Mouse (Mus musculus) thymus, adult 2 months (tissue): ENCODE measurements around the gene Hpd. TPM values are rescaled to one million over a fixed set of nuclear protein-coding genes. Genes with fewer than 3 reads are reported as not detected.

Experiments
- DNase-seq: peaks from one replicate; pipeline ENCODE4 v3.0.0; 2021
- H3K27ac ChIP-seq: fragments of 200-500 bp; 2 replicates; pipeline ENCODE4 v1.5.1; 2012; ENCODE audit warnings: low read length, control low read depth; ENCODE audit not compliant: control insufficient read depth, insufficient read depth
- H3K27me3 ChIP-seq: fragments of 200-500 bp; 2 replicates; pipeline ENCODE4 v1.6.1; 2012; ENCODE audit warnings: mild to moderate bottlenecking, low read length, moderate library complexity, mixed read lengths; ENCODE audit not compliant: control insufficient read depth, insufficient read depth
- H3K36me3 ChIP-seq: fragments of 200-500 bp; 2 replicates; pipeline ENCODE4 v1.6.1; 2012; ENCODE audit warnings: mild to moderate bottlenecking, low read length, moderate library complexity; ENCODE audit not compliant: control insufficient read depth, insufficient read depth
- H3K4me1 ChIP-seq: fragments of 200-500 bp; replicated peaks from 2 replicates; pipeline ENCODE4 v1.6.1; 2012; ENCODE audit warnings: low read length; ENCODE audit not compliant: control insufficient read depth, insufficient read depth
- H3K4me3 ChIP-seq: fragments of 200-500 bp; 2 replicates; pipeline ENCODE4 v1.5.1; 2012; ENCODE audit warnings: mild to moderate bottlenecking, low read length, control low read depth, moderate library complexity; ENCODE audit not compliant: control insufficient read depth, insufficient read depth
- CTCF ChIP-seq: fragments of 200-500 bp; IDR thresholded peaks from 2 replicates; pipeline ENCODE4 v1.5.1; 2012; ENCODE audit warnings: mild to moderate bottlenecking, control low read depth, low read length, moderate library complexity, borderline replicate concordance; ENCODE audit not compliant: control insufficient read depth, poor library complexity, insufficient read depth; ENCODE audit errors: extremely low read depth
- POLR2A ChIP-seq: fragments of 200-500 bp; IDR thresholded peaks from 2 replicates; pipeline ENCODE4 v1.6.1; 2012; ENCODE audit warnings: mild to moderate bottlenecking, low read length, control low read depth, moderate library complexity; ENCODE audit not compliant: control insufficient read depth, poor library complexity, insufficient read depth; ENCODE audit errors: extremely low read depth
- WGBS: fragments of 180-500 bp; shearing (Covaris S2); methylation state at CpG from one replicate; pipeline ENCODE4 v1.1.7; 2018; 5-methylcytosine and 5-hydroxymethylcytosine counted together
- polyA plus RNA-seq: library from polyadenylated mRNA; depleted of rRNA; stranded (reverse); fragments of >200 nt; gene quantifications from 2 replicates; pipeline ENCODE4 v1.2.3, GENCODE M21; 2012

Hpd gene
- polyA plus RNA-seq, 1 experiment = 1.5 TPM

DNA sequence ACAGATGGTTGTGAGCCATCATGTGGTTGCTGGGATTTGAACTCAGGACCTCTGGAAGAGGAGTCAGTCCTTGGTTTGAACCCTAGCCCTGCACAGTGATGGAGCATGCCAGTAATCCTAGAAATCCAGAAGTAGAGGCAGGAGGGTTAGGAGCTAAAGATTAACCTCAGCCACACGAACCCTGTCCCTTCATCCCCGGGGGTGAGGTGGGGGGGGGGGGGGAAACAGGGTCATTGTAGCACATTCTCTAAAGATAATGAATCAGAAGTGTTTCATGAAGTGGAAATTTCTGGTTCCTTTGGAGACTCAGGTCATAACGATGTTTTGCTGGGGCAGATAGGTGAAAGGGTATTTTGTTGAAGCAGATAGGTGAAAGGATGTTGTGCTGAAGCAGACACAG, 8.4 kb upstream of the Hpd start:
- H3K4me1 ChIP-seq = no peaks in the 10 kb centered on the region
- DNase-seq = no peak
- no peaks in the 10 kb centered on the region for H3K27me3 ChIP-seq
- H3K36me3 ChIP-seq = no peaks in the 10 kb centered on the region
- TF ChIP-seq POLR2A (no peak), CTCF (no peak)
- no peak overlapping the region for H3K27ac ChIP-seq
- no peak overlapping the region for H3K4me3 ChIP-seq
- 90% methylated on average over 3 of the region's 3 CpGs for WGBS

- WGBS = 96% methylated on average over 3 of the region's 3 CpGs
- Histone ChIP-seq H3K27ac (no peak overlapping the region), H3K4me1 (no peaks in the 10 kb centered on the region), H3K36me3 (no peaks in the 10 kb centered on the region), H3K27me3 (no peaks in the 10 kb centered on the region), H3K4me3 (no peak overlapping the region)
- no peak for DNase-seq
- TF ChIP-seq CTCF (no peak), POLR2A (no peak)
Measured at GRCm38 (mm10) chr5:123187306-123187705, 4.8 kb upstream of the Hpd start.

GRCm38 (mm10) chr5:123185966-123186365, 3.4 kb upstream of the Hpd start:
- Histone ChIP-seq H3K27me3 (no peaks in the 10 kb centered on the region), H3K4me3 (no peak overlapping the region), H3K27ac (no peak overlapping the region), H3K36me3 (no peaks in the 10 kb centered on the region), H3K4me1 (no peaks in the 10 kb centered on the region)
- WGBS = 93% methylated on average over 6 of the region's 6 CpGs
- DNase-seq = no peak
- no peak for TF ChIP-seq POLR2A
- TF ChIP-seq CTCF = no peak

- Histone ChIP-seq H3K27ac (no peak overlapping the region), H3K36me3 (no peaks in the 10 kb centered on the region), H3K4me1 (no peaks in the 10 kb centered on the region), H3K27me3 (no peaks in the 10 kb centered on the region), H3K4me3 (no peak overlapping the region)
- no peak for DNase-seq
- WGBS = 95% methylated on average over 6 of the region's 6 CpGs
- TF ChIP-seq CTCF = no peak
- no peak for TF ChIP-seq POLR2A
Measured at GRCm38 (mm10) chr5:123181536-123181935, 991 bp downstream of the Hpd start.

GRCm38 (mm10) chr5:123180390-123180789, 2.1 kb downstream of the Hpd start:
- H3K27ac ChIP-seq = no peak overlapping the region
- no peak overlapping the region for H3K4me3 ChIP-seq

DNA sequence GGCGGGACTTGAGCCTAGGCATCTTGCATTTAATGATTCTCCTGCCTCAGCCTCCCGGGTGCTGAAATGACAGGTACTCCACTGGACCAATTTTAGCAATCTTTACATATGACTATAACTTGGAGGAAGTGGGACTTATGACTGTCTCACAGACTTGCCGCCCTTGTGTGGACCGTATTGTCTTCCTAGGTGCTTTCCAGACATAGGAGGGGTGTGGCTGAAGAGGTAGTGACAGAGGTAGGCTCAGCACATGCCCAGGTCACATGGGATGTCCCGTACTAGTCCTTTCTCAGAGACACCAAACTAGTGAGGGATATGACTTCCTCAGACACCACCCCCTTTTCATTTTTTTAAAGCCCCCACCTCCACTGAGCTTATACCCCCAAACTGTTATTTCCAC, 3.7 kb downstream of the Hpd start:
- no peaks in the 10 kb centered on the region for H3K27me3 ChIP-seq
- 89% methylated on average over 5 of the region's 5 CpGs for WGBS
- no peak for DNase-seq
- H3K4me3 ChIP-seq = no peak overlapping the region
- H3K4me1 ChIP-seq = no peaks in the 10 kb centered on the region
- no peak for TF ChIP-seq POLR2A
- TF ChIP-seq CTCF = no peak
- H3K36me3 ChIP-seq = no peaks in the 10 kb centered on the region
- no peak overlapping the region for H3K27ac ChIP-seq

More at GRCm38 (mm10) chr5:123180390-123180789, 2.1 kb downstream of the Hpd start:
- no peak for DNase-seq
- Histone ChIP-seq H3K36me3 (no peaks in the 10 kb centered on the region), H3K4me1 (no peaks in the 10 kb centered on the region), H3K27me3 (no peaks in the 10 kb centered on the region)
- 95% methylated on average over 15 of the region's 15 CpGs for WGBS
- TF ChIP-seq CTCF (no peak), POLR2A (no peak)
